In genomic region chr2:4413596-4414335, GRCm38 (mm10) we compare ENCODE assay signal across 15 mouse cellular contexts.
DNase-seq lines count a peak whose midpoint lies in the region; ATAC-seq and TF ChIP-seq lines count a peak whose summit lies in the region.
"Had no signal": no experiment of that assay in that cellular context is flagged by ENCODE, and none has a peak within 500 bp of the region (broad histone marks: within the 10 kb centered on the region; RNA-seq: fewer than 3 reads in every experiment).

No protein-coding gene starts in this region.

- 0 out of 2 replicates have a peak overlapping the region, but pooled peaks have one; percentile 29 for H3K27ac ChIP-seq in heart, embryonic 15.5 days
- H3K27ac ChIP-seq in heart, embryonic 10.5 days = no peak overlapping the region
- H3K27ac ChIP-seq in lung, embryonic 14.5 days (ENCODE audit: low read depth) = peak overlapping the region; percentile 50; the same call in 1 of the 2 replicates
- no peak overlapping the region for H3K27ac ChIP-seq in lung, postnatal 0 days (ENCODE audit: low read length)
- H3K27ac ChIP-seq in forebrain, postnatal 0 days (ENCODE audit: low read depth, low read length) = peak overlapping the region; percentile 50; the same call in 1 of the 2 replicates
- no peak overlapping the region for H3K27ac ChIP-seq in heart, adult 2 months
- H3K27ac ChIP-seq: liver, embryonic 13.5 days; stomach, embryonic 15.5 days had no signal

- ATAC-seq in heart, embryonic 15.5 days (replicated peaks; ENCODE audit: insufficient number of reproducible peaks, insufficient read depth, low FRiP score, low read depth) = no peak
- ATAC-seq in lung, embryonic 14.5 days (ENCODE audit: insufficient read depth) = peak; percentile 52; the same call in 1 of the 2 replicates
- ATAC-seq in lung, postnatal 0 days = no peak
- no peak for ATAC-seq in forebrain, postnatal 0 days
- ATAC-seq: activated CD4-positive, CD25-positive, alpha-beta regulatory T cell, adult 4 months; Patski had no signal

- intact Hi-C loops in heart, adult 2 months (cut with DNase I) = no loop called here

- no peaks in the 10 kb centered on the region for H3K27me3 ChIP-seq in heart, embryonic 15.5 days
- H3K27me3 ChIP-seq in heart, embryonic 10.5 days (ENCODE audit: insufficient read depth, poor library complexity, severe bottlenecking) = no peaks in the 10 kb centered on the region
- H3K27me3 ChIP-seq in lung, embryonic 14.5 days (ENCODE audit: insufficient read depth, low read length) = no peaks in the 10 kb centered on the region
- no peaks in the 10 kb centered on the region for H3K27me3 ChIP-seq in lung, postnatal 0 days (replicated peaks; ENCODE audit: insufficient read depth, low read length)
- H3K27me3 ChIP-seq in E14TG2a.4 (ENCODE audit: insufficient read depth, low read length) = peaks cover 36% of the 10 kb centered on the region
- no peaks in the 10 kb centered on the region for H3K27me3 ChIP-seq in forebrain, postnatal 0 days (ENCODE audit: insufficient read depth, low read length)
- no peaks in the 10 kb centered on the region for H3K27me3 ChIP-seq in heart, adult 2 months (ENCODE audit: control insufficient read depth, insufficient read depth, low read length)
- H3K27me3 ChIP-seq: Patski; stomach, embryonic 15.5 days had no signal

- no peak overlapping the region for H3K4me2 ChIP-seq in heart, embryonic 15.5 days
- no peak overlapping the region; the same call in 1 of the 2 replicates for H3K4me2 ChIP-seq in lung, embryonic 14.5 days
- no peak overlapping the region for H3K4me2 ChIP-seq in lung, postnatal 0 days (replicated peaks; ENCODE audit: low read depth, low read length)
- no peak overlapping the region for H3K4me2 ChIP-seq in forebrain, postnatal 0 days (ENCODE audit: low read depth)
- H3K4me2 ChIP-seq: liver, embryonic 13.5 days; stomach, embryonic 15.5 days had no signal

- 89% methylated on average over 16 of the region's 16 CpGs for WGBS in heart, embryonic 15.5 days
- WGBS in heart, embryonic 10.5 days = 86% methylated on average over 16 of the region's 16 CpGs
- 74% methylated on average over 16 of the region's 16 CpGs for WGBS in lung, embryonic 14.5 days
- WGBS in lung, postnatal 0 days = 57% methylated on average over 16 of the region's 16 CpGs
- WGBS in forebrain, postnatal 0 days = 80% methylated on average over 16 of the region's 16 CpGs
- 92% methylated on average over 16 of the region's 16 CpGs for WGBS in heart, adult 2 months

- peaks cover 21% of the 10 kb centered on the region for H3K4me1 ChIP-seq in heart, embryonic 15.5 days (replicated peaks)
- peaks cover 15% of the 10 kb centered on the region for H3K4me1 ChIP-seq in heart, embryonic 10.5 days
- peaks cover 20% of the 10 kb centered on the region for H3K4me1 ChIP-seq in lung, embryonic 14.5 days (ENCODE audit: insufficient read depth)
- peaks cover 6% of the 10 kb centered on the region; the same call in 1 of the 2 replicates for H3K4me1 ChIP-seq in lung, postnatal 0 days (ENCODE audit: insufficient read depth, low read depth, low read length)
- H3K4me1 ChIP-seq in E14TG2a.4 (replicated peaks; ENCODE audit: low read depth, low read length) = peaks cover 31% of the 10 kb centered on the region
- peaks cover 17% of the 10 kb centered on the region; the same call in 1 of the 2 replicates for H3K4me1 ChIP-seq in forebrain, postnatal 0 days (ENCODE audit: insufficient read depth)
- H3K4me1 ChIP-seq in heart, adult 2 months (ENCODE audit: control insufficient read depth, insufficient read depth, low read length) = peaks cover 6% of the 10 kb centered on the region; the same call in 1 of the 2 replicates
- H3K4me1 ChIP-seq: liver, embryonic 13.5 days had no signal

- no peak for TF ChIP-seq POLR2A in heart, adult 2 months (IDR thresholded peaks at IDR 0.05; ENCODE audit: insufficient read depth, low read depth, low read length)

- no peak for DNase-seq in heart, embryonic 10.5 days (ENCODE audit: low spot score)
- no peak for DNase-seq in lung, embryonic 14.5 days
- no peak for DNase-seq in lung, postnatal 0 days (ENCODE audit: low spot score)
- no peak for DNase-seq in forebrain, postnatal 0 days
- no peak for DNase-seq in layer of hippocampus, adult 18-20 months (ENCODE audit: low spot score in 2 of 2)
- no peak for DNase-seq in heart, adult 2 months
- DNase-seq: cerebellum, adult 11-12 months; liver, embryonic 13.5 days; right cerebral cortex, postnatal 14 days; thymus, postnatal 25 days had no signal

- H3K9ac ChIP-seq in heart, embryonic 15.5 days = no peak overlapping the region
- H3K9ac ChIP-seq in lung, embryonic 14.5 days = no peak overlapping the region
- no peak overlapping the region for H3K9ac ChIP-seq in lung, postnatal 0 days (replicated peaks; ENCODE audit: low read depth)
- no peak overlapping the region for H3K9ac ChIP-seq in forebrain, postnatal 0 days
- H3K9ac ChIP-seq in heart, adult 2 months (ENCODE audit: low read depth, low read length) = no peak overlapping the region
- H3K9ac ChIP-seq: liver, embryonic 13.5 days; stomach, embryonic 15.5 days had no signal

- TF ChIP-seq CTCF in lung, embryonic 14.5 days (IDR thresholded peaks at IDR 0.05; ENCODE audit: low read depth) = no peak
- TF ChIP-seq CTCF in lung, postnatal 0 days (IDR thresholded peaks at IDR 0.05) = no peak
- no peak for TF ChIP-seq CTCF in E14TG2a.4 (conservative IDR thresholded peaks at IDR 0.05; ENCODE audit: low read length)
- no peak for TF ChIP-seq CTCF in forebrain, postnatal 0 days (IDR thresholded peaks at IDR 0.05; ENCODE audit: low read depth)
- no peak for TF ChIP-seq CTCF in heart, adult 2 months (IDR thresholded peaks at IDR 0.05)

- no peaks in the 10 kb centered on the region for H3K9me3 ChIP-seq in heart, embryonic 15.5 days (replicated peaks)
- H3K9me3 ChIP-seq in heart, embryonic 10.5 days = no peaks in the 10 kb centered on the region
- no peaks in the 10 kb centered on the region for H3K9me3 ChIP-seq in lung, embryonic 14.5 days (ENCODE audit: low read depth, low read length)
- H3K9me3 ChIP-seq in lung, postnatal 0 days (ENCODE audit: low read length) = no peaks in the 10 kb centered on the region
- H3K9me3 ChIP-seq in E14TG2a.4 (ENCODE audit: low read length) = no peaks in the 10 kb centered on the region
- H3K9me3 ChIP-seq in forebrain, postnatal 0 days (ENCODE audit: low read length) = no peaks in the 10 kb centered on the region
- H3K9me3 ChIP-seq: liver, embryonic 13.5 days; stomach, embryonic 15.5 days had no signal

- no peaks in the 10 kb centered on the region for H3K36me3 ChIP-seq in heart, embryonic 15.5 days
- no peaks in the 10 kb centered on the region for H3K36me3 ChIP-seq in heart, embryonic 10.5 days
- no peaks in the 10 kb centered on the region for H3K36me3 ChIP-seq in lung, embryonic 14.5 days (ENCODE audit: insufficient read depth)
- no peaks in the 10 kb centered on the region for H3K36me3 ChIP-seq in lung, postnatal 0 days (ENCODE audit: insufficient read depth, low read length)
- no peaks in the 10 kb centered on the region for H3K36me3 ChIP-seq in E14TG2a.4 (ENCODE audit: insufficient read depth, low read length)
- H3K36me3 ChIP-seq in forebrain, postnatal 0 days (ENCODE audit: insufficient read depth) = no peaks in the 10 kb centered on the region
- peaks cover 2% of the 10 kb centered on the region for H3K36me3 ChIP-seq in heart, adult 2 months (ENCODE audit: control insufficient read depth, insufficient read depth, low read length)
- H3K36me3 ChIP-seq: liver, embryonic 13.5 days; stomach, embryonic 15.5 days had no signal

- no peak for TF ChIP-seq EP300 in lung, postnatal 0 days (IDR thresholded peaks at IDR 0.05)
- TF ChIP-seq EP300 in heart, adult 2 months (IDR thresholded peaks at IDR 0.05; ENCODE audit: insufficient read depth, low read depth, low read length) = no peak

- H3K79me2 ChIP-seq in heart, adult 2 months (replicated peaks; ENCODE audit: control insufficient read depth, insufficient read depth, low read length) = no peaks in the 10 kb centered on the region

- H3K4me3 ChIP-seq in heart, embryonic 15.5 days = no peak overlapping the region
- no peak overlapping the region for H3K4me3 ChIP-seq in heart, embryonic 10.5 days
- no peak overlapping the region for H3K4me3 ChIP-seq in lung, embryonic 14.5 days (ENCODE audit: low read depth, low read length)
- H3K4me3 ChIP-seq in lung, postnatal 0 days (ENCODE audit: low read depth, low read length) = no peak overlapping the region
- H3K4me3 ChIP-seq in E14TG2a.4 (replicated peaks; ENCODE audit: low read length) = 0 out of 2 replicates have a peak overlapping the region, but pooled peaks have one; percentile 11
- no peak overlapping the region for H3K4me3 ChIP-seq in forebrain, postnatal 0 days (ENCODE audit: low read depth, low read length)
- no peak overlapping the region for H3K4me3 ChIP-seq in heart, adult 2 months
- H3K4me3 ChIP-seq: liver, embryonic 13.5 days; stomach, embryonic 15.5 days had no signal

Comparison
In these comparisons a context has a peak if more than half of its experiments do, and no peak if none do; other contexts are left out.
1. H3K27ac ChIP-seq: peak in heart, embryonic 15.5 days (single experiment), lung, embryonic 14.5 days (single experiment) and forebrain, postnatal 0 days (single experiment); none in heart, embryonic 10.5 days (single experiment), lung, postnatal 0 days (single experiment) and heart, adult 2 months (single experiment).